Mouse (Mus musculus) forebrain, embryonic 11.5 days (tissue): ENCODE results near the gene Max. TPM values are rescaled to one million over a fixed set of nuclear protein-coding genes. Genes with fewer than 3 reads are reported as not detected.
A peak's percentile ranks its signal among the peaks of the same experiment; 100 is the strongest.

ENCODE experiments used
- ATAC-seq: fragments of 200-750 bp; cut with Nextera tagmentation; replicated peaks from 2 replicates; pipeline ENCODE4 v1.8.0; 2017; ENCODE audit warnings: moderate TSS enrichment; ENCODE audit not compliant: low FRiP score
- DNase-seq: peaks from one replicate; pipeline ENCODE4 v3.0.0-alpha.2; 2017; ENCODE audit warnings: low spot score
- H3K27ac ChIP-seq: fragments of 300-500 bp; sonication (generic); 2 replicates; pipeline ENCODE4 v1.5.1; 2014; ENCODE audit warnings: low read depth, low read length
- H3K27me3 ChIP-seq: fragments of 300-500 bp; sonication (generic); 2 replicates; pipeline ENCODE4 v1.6.1; 2014; ENCODE audit warnings: mild to moderate bottlenecking, low read length, mixed read lengths; ENCODE audit not compliant: control insufficient read depth, insufficient read depth
- H3K36me3 ChIP-seq: fragments of 300-500 bp; sonication (generic); 2 replicates; pipeline ENCODE4 v1.6.1; 2014; ENCODE audit warnings: mild to moderate bottlenecking, low read length, moderate library complexity, mixed read lengths; ENCODE audit not compliant: control insufficient read depth, insufficient read depth
- H3K4me1 ChIP-seq: fragments of 300-500 bp; sonication (generic); replicated peaks from 2 replicates; pipeline ENCODE4 v1.6.1; 2014; ENCODE audit warnings: low read length, mixed read lengths; ENCODE audit not compliant: control insufficient read depth, insufficient read depth
- H3K4me2 ChIP-seq: fragments of 300-500 bp; sonication (generic); 2 replicates; pipeline ENCODE4 v1.6.1; 2014; ENCODE audit warnings: low read depth, mild to moderate bottlenecking, low read length, moderate library complexity, mixed read lengths; ENCODE audit not compliant: severe bottlenecking
- H3K4me3 ChIP-seq: fragments of 300-500 bp; sonication (generic); 2 replicates; pipeline ENCODE4 v1.5.1; 2014; ENCODE audit warnings: low read depth, low read length
- H3K9ac ChIP-seq: fragments of 300-500 bp; sonication (generic); 2 replicates; pipeline ENCODE4 v1.6.1; 2014; ENCODE audit warnings: low read length
- H3K9me3 ChIP-seq: fragments of 300-500 bp; sonication (generic); 2 replicates; pipeline ENCODE4 v1.6.1; 2016; ENCODE audit warnings: low read length, mixed read lengths; ENCODE audit not compliant: control insufficient read depth
- WGBS: fragments of 180-500 bp; shearing (Covaris S2); extraction: QIAGEN DNeasy Blood & Tissue Kit; methylation state at CpG from one replicate; pipeline ENCODE4 v1.1.7; 2014; 5-methylcytosine and 5-hydroxymethylcytosine counted together
- polyA plus RNA-seq: library from polyadenylated mRNA; unstranded; fragments of >200 nt; fragmentation: Nextera tagmentation; extraction: Ambion mirVana; gene quantifications from 2 replicates; pipeline ENCODE4 v1.2.1, GENCODE M21; 2014

Max gene
- polyA plus RNA-seq, 1 experiment from 2014 or later: 21.5 TPM

- Histone ChIP-seq H3K4me3 (no peak overlapping the region), H3K27ac (no peak overlapping the region), H3K9me3 (no peaks in the 10 kb centered on the region), H3K36me3 (no peaks in the 10 kb centered on the region), H3K4me2 (no peak overlapping the region), H3K9ac (no peak overlapping the region), H3K27me3 (no peaks in the 10 kb centered on the region), H3K4me1 (peaks cover 1% of the 10 kb centered on the region; the same call in 1 of the 2 replicates)
- 23% methylated on average over 4 of the region's 4 CpGs for WGBS
- ATAC-seq (peak; percentile 91), DNase-seq (peak; percentile 72)
These were observed 38.2 kb upstream of the Max start for GRCm38 (mm10) chr12:77000096-77000704.

- Histone ChIP-seq H3K4me3 (no peak overlapping the region), H3K27me3 (no peaks in the 10 kb centered on the region), H3K9me3 (no peaks in the 10 kb centered on the region), H3K4me2 (no peak overlapping the region), H3K36me3 (no peaks in the 10 kb centered on the region), H3K4me1 (no peaks in the 10 kb centered on the region), H3K9ac (no peak overlapping the region), H3K27ac (no peak overlapping the region)
- no peak for DNase-seq
- no peak for ATAC-seq
- WGBS: 91% methylated on average over 5 of the region's 5 CpGs
These were observed 32.8 kb upstream of the Max start for GRCm38 (mm10) chr12:76994766-76995165.

- Histone ChIP-seq H3K4me1 (no peaks in the 10 kb centered on the region), H3K9ac (no peak overlapping the region)
These were observed 31.0 kb upstream of the Max start for GRCm38 (mm10) chr12:76992891-76993529.

GRCm38 (mm10) chr12:76982818-76983471 lies 20.9 kb upstream of the Max start:
- ATAC-seq: no peak
- H3K36me3 ChIP-seq: no peaks in the 10 kb centered on the region
- no peak for DNase-seq
- H3K4me1 ChIP-seq: no peaks in the 10 kb centered on the region
- no peak overlapping the region for H3K4me3 ChIP-seq
- no peak overlapping the region for H3K9ac ChIP-seq
- H3K27me3 ChIP-seq: no peaks in the 10 kb centered on the region
- H3K27ac ChIP-seq: no peak overlapping the region
- H3K9me3 ChIP-seq: no peaks in the 10 kb centered on the region
- no peak overlapping the region for H3K4me2 ChIP-seq
- 91% methylated on average over 16 of the region's 16 CpGs for WGBS

More at GRCm38 (mm10) chr12:76992891-76993529, 31.0 kb upstream of the Max start:
- Histone ChIP-seq H3K4me3 (no peak overlapping the region), H3K9me3 (no peaks in the 10 kb centered on the region), H3K36me3 (no peaks in the 10 kb centered on the region), H3K4me2 (no peak overlapping the region), H3K27me3 (no peaks in the 10 kb centered on the region), H3K27ac (no peak overlapping the region)
- 92% methylated on average over 16 of the region's 16 CpGs for WGBS
- ATAC-seq: no peak
- no peak for DNase-seq

GRCm38 (mm10) chr12:76979530-76979929 lies 17.5 kb upstream of the Max start:
- Histone ChIP-seq H3K27me3 (no peaks in the 10 kb centered on the region), H3K9ac (no peak overlapping the region), H3K4me3 (no peak overlapping the region), H3K4me1 (no peaks in the 10 kb centered on the region), H3K36me3 (no peaks in the 10 kb centered on the region), H3K4me2 (no peak overlapping the region), H3K9me3 (no peaks in the 10 kb centered on the region), H3K27ac (no peak overlapping the region)
- WGBS: 89% methylated on average over 3 of the region's 3 CpGs
- DNase-seq (no peak), ATAC-seq (no peak)

GRCm38 (mm10) chr12:76972669-76973068 lies 10.7 kb upstream of the Max start:
- H3K36me3 ChIP-seq: no peaks in the 10 kb centered on the region
- H3K4me3 ChIP-seq: no peak overlapping the region
- H3K4me1 ChIP-seq: no peaks in the 10 kb centered on the region
- H3K9me3 ChIP-seq: no peaks in the 10 kb centered on the region
- no peak overlapping the region for H3K4me2 ChIP-seq
- ATAC-seq (no peak), DNase-seq (no peak)
- no peaks in the 10 kb centered on the region for H3K27me3 ChIP-seq
- H3K9ac ChIP-seq: no peak overlapping the region
- no peak overlapping the region for H3K27ac ChIP-seq
- WGBS: 90% methylated on average over 10 of the region's 10 CpGs

GRCm38 (mm10) chr12:76972241-76972640 lies 10.2 kb upstream of the Max start:
- no peaks in the 10 kb centered on the region for H3K27me3 ChIP-seq
- no peak overlapping the region for H3K27ac ChIP-seq
- H3K4me2 ChIP-seq: no peak overlapping the region
- no peak overlapping the region for H3K9ac ChIP-seq
- WGBS: 96% methylated on average over 11 of the region's 11 CpGs
- no peaks in the 10 kb centered on the region for H3K9me3 ChIP-seq
- no peaks in the 10 kb centered on the region for H3K4me1 ChIP-seq
- no peaks in the 10 kb centered on the region for H3K36me3 ChIP-seq
- ATAC-seq (no peak), DNase-seq (no peak)
- H3K4me3 ChIP-seq: no peak overlapping the region

- Histone ChIP-seq H3K4me2 (no peak overlapping the region), H3K4me1 (no peaks in the 10 kb centered on the region), H3K9me3 (no peaks in the 10 kb centered on the region), H3K36me3 (no peaks in the 10 kb centered on the region), H3K9ac (no peak overlapping the region), H3K4me3 (no peak overlapping the region), H3K27ac (no peak overlapping the region), H3K27me3 (no peaks in the 10 kb centered on the region)
- 94% methylated on average over 7 of the region's 7 CpGs for WGBS
- ATAC-seq (no peak), DNase-seq (no peak)
These were observed 9.7 kb upstream of the Max start for GRCm38 (mm10) chr12:76971642-76972221.
